16 mouse cellular contexts compared by ENCODE assay signal in the genomic region with DNA sequence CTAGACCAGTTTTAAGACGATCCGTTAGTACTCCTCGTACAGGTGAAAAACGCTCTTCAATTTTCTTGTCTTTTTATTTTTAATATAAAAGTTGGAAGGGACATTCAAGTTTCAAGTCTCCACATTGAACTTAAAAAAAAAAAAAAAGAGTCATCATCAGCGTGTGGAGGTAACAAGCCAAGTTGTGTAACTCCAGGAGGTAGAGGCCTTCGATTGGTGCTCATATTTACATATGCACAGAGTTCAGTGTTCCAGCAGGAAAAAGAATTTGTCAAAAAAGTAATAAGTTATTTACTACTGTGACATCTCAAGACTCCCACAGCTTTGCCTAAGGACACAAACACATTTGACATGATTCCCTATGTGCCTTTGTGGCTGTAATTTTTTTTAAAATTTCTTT.
"Had no signal": no experiment of that assay in that cellular context is flagged by ENCODE, and none has a peak within 500 bp of the region (broad histone marks: within the 10 kb centered on the region; RNA-seq: fewer than 3 reads in every experiment).

No protein-coding gene starts in this region.

- H3K4me2 ChIP-seq: heart, embryonic 12.5 days; hindbrain, embryonic 13.5 days; hindbrain, embryonic 15.5 days; kidney, embryonic 15.5 days; limb, embryonic 13.5 days; limb, embryonic 15.5 days; liver, embryonic 13.5 days had no signal

- H3K9ac ChIP-seq: heart, embryonic 12.5 days; hindbrain, embryonic 13.5 days; hindbrain, embryonic 15.5 days; kidney, embryonic 15.5 days; limb, embryonic 13.5 days; limb, embryonic 15.5 days; liver, embryonic 13.5 days had no signal

- H3K4me3 ChIP-seq: heart, embryonic 10.5 days; heart, embryonic 12.5 days; hindbrain, embryonic 13.5 days; hindbrain, embryonic 15.5 days; kidney, embryonic 15.5 days; limb, embryonic 13.5 days; limb, embryonic 15.5 days; liver, embryonic 13.5 days had no signal

- H3K9me3 ChIP-seq: heart, embryonic 10.5 days; heart, embryonic 12.5 days; hindbrain, embryonic 13.5 days; hindbrain, embryonic 15.5 days; kidney, embryonic 15.5 days; limb, embryonic 13.5 days; limb, embryonic 15.5 days; liver, embryonic 13.5 days had no signal

- DNase-seq: gastrocnemius, postnatal 14 days; gastrocnemius, postnatal 36 days; kidney, adult 2 months; layer of hippocampus, adult 9-11 months; layer of hippocampus, postnatal 36 days; left cerebral cortex, postnatal 4 days; liver, embryonic 13.5 days had no signal

- ATAC-seq: hindbrain, postnatal 0 days; intestine, embryonic 16.5 days had no signal

- H3K27ac ChIP-seq: heart, embryonic 10.5 days; hindbrain, embryonic 13.5 days; hindbrain, embryonic 15.5 days; hindbrain, postnatal 0 days; limb, embryonic 13.5 days; limb, embryonic 15.5 days had no signal

- H3K27me3 ChIP-seq: heart, embryonic 12.5 days; hindbrain, embryonic 13.5 days; hindbrain, embryonic 15.5 days; kidney, embryonic 15.5 days; limb, embryonic 13.5 days; limb, embryonic 15.5 days; liver, embryonic 13.5 days had no signal

- H3K4me1 ChIP-seq: hindbrain, embryonic 13.5 days; hindbrain, embryonic 15.5 days; limb, embryonic 13.5 days; limb, embryonic 15.5 days had no signal
